Mouse (Mus musculus) right cerebral cortex, postnatal 10 days (tissue): ENCODE measurements at regions not wholly inside any gene's neighbourhood (a gene's known extent, or its start where the extent isn't known, plus 50 kb on each side); places are given as distances from the start of the nearest gene placed in this dataset.

Experiments used
- DNase-seq, 2 experiments: peaks; one replicate each; pipeline ENCODE4 v3.0.0; 2021; ENCODE audit warnings: low spot score in 2 of 2

- peak; percentile 22 to 32 for DNase-seq
These were observed 1402.2 kb downstream of the Pcdh9 start for GRCm38 (mm10) chr14:92488247-92488646.
